Mouse (Mus musculus): ENCODE measurements at regions not wholly inside any gene's neighbourhood (a gene's known extent, or its start where the extent isn't known, plus 50 kb on each side); places are given as distances from the start of the nearest gene placed in this dataset.

DNA sequence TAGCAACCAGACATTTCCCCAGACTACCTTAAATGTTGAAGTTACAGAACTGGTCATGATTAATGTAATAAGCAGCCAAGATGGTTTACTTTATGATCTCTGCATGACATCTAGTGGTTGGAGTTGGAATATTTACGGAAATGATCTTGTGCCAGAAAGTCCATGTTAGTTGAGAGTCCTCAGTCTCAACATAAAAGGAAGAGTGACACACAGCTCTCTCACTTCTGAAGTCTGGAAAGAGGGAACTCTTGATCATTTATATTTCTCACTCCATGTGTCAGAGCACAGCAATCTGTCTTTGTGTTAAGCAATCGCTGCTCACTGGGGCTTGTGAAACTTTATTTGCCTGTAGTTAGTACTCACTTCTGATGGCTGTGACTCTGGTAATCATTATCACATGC is 709.1 kb upstream of the N6amt1 start:
- no peak overlapping the region for H3K4me2 ChIP-seq (ENCODE audit: low read length)
- no peaks in the 10 kb centered on the region for H3K27me3 ChIP-seq (replicated peaks; ENCODE audit: control insufficient read depth, insufficient read depth, low read length)
- no peaks in the 10 kb centered on the region for H3K9me3 ChIP-seq (ENCODE audit: control insufficient read depth, low read length)
- H3K36me3 ChIP-seq (ENCODE audit: control insufficient read depth, insufficient read depth, low read length), result no peaks in the 10 kb centered on the region
- no peak overlapping the region for H3K27ac ChIP-seq (ENCODE audit: low read depth)
- ATAC-seq (replicated peaks; ENCODE audit: low FRiP score, low TSS enrichment, low read depth), result peak; percentile 40; the same call in 1 of the 2 replicates
- no peak overlapping the region for H3K9ac ChIP-seq (ENCODE audit: low read length)
- H3K4me1 ChIP-seq (replicated peaks; ENCODE audit: control insufficient read depth, insufficient read depth, low read length), result no peaks in the 10 kb centered on the region
- 18% methylated on average over 2 of the region's 2 CpGs for WGBS
- peak; percentile 56 for DNase-seq (ENCODE audit: low spot score)
- no peak overlapping the region for H3K4me3 ChIP-seq (ENCODE audit: low read depth, low read length)

DNA sequence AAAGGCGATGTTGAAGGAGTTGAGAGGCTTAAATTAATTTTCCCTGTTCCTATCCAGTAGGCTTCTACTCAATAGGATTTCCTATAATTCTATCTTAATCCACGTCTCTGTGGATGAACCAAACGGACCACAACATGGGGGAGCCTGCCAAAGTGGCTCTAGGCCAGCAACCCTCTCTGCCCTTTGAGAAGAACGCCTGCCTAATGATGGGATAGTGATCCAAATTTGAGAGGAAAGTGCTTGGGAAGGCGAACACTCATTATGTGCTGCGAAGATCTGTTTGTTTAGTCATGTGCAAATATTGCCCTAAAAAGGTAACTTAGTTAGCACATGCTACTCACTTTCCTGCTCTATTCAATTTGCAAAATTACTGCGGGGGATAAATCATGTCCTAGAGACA is 702.5 kb upstream of the Adamts5 start:
- WGBS, result 57% methylated on average over 7 of the region's 7 CpGs

DNA sequence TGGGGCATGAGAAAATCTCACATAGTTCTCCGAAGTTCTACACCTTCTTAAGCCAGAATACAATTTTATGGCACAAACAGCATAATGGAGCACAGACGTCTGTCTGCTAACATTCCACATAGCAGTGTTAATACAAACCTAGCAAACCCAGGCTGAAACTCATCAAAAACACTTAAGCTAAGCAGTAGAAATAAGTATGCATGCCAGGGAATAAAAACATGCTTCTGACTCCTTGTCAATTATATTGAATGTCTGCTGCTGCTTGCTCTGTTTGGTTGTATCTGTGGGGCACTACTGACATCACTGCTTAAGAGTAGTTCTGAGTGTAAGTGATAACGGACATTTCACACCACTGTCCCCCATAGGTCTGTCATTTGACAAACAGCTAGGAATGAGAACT is 693.4 kb upstream of the Adamts5 start:
- Histone ChIP-seq H3K27ac (ENCODE audit: low read depth) (no peak overlapping the region), H3K27me3 (replicated peaks; ENCODE audit: control insufficient read depth, insufficient read depth, low read length) (no peaks in the 10 kb centered on the region), H3K4me3 (ENCODE audit: low read depth, low read length) (no peak overlapping the region), H3K4me1 (replicated peaks; ENCODE audit: control insufficient read depth, insufficient read depth, low read length) (no peaks in the 10 kb centered on the region), H3K9me3 (ENCODE audit: control insufficient read depth, low read length) (no peaks in the 10 kb centered on the region), H3K4me2 (ENCODE audit: low read length) (no peak overlapping the region), H3K36me3 (ENCODE audit: control insufficient read depth, insufficient read depth, low read length) (no peaks in the 10 kb centered on the region), H3K9ac (ENCODE audit: low read length) (no peak overlapping the region)
- DNase-seq (ENCODE audit: low spot score) (no peak), ATAC-seq (replicated peaks; ENCODE audit: low FRiP score, low TSS enrichment, low read depth) (no peak)
- WGBS, result 57% methylated on average over 3 of the region's 3 CpGs

More for the DNA sequence above, 702.5 kb upstream of the Adamts5 start:
- DNase-seq (ENCODE audit: low spot score), result no peak
- Histone ChIP-seq H3K27me3 (replicated peaks; ENCODE audit: control insufficient read depth, insufficient read depth, low read length) (no peaks in the 10 kb centered on the region), H3K4me2 (ENCODE audit: low read length) (no peak overlapping the region), H3K36me3 (ENCODE audit: control insufficient read depth, insufficient read depth, low read length) (no peaks in the 10 kb centered on the region), H3K9me3 (ENCODE audit: control insufficient read depth, low read length) (no peaks in the 10 kb centered on the region), H3K9ac (ENCODE audit: low read length) (no peak overlapping the region), H3K4me3 (ENCODE audit: low read depth, low read length) (no peak overlapping the region), H3K27ac (ENCODE audit: low read depth) (no peak overlapping the region), H3K4me1 (replicated peaks; ENCODE audit: control insufficient read depth, insufficient read depth, low read length) (0 out of 2 replicates have a peak, but pooled peaks cover 3% of the 10 kb centered on the region)
- no peak for ATAC-seq (replicated peaks; ENCODE audit: low FRiP score, low TSS enrichment, low read depth)

DNA sequence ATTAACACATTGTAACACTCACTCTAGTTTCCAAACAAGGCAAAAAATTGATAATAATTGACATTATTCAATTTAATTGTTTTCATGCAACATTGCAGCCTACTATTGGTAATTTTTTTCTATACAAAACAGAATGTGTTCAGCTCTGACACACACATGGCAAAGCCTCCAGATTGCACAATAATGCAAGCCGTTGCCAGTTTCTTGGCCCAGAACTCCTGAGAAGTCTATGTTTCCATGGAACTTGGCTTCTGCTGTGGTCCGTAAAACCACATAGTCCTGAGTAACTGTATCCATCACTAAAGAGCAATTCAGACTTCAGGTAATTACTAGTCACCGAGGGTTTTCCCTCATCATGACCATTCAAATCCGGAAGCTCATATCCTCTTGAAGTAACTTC is 684.4 kb upstream of the Adamts5 start:
- Histone ChIP-seq H3K9ac (ENCODE audit: low read length) (no peak overlapping the region), H3K4me1 (replicated peaks; ENCODE audit: control insufficient read depth, insufficient read depth, low read length) (no peaks in the 10 kb centered on the region), H3K27ac (ENCODE audit: low read depth) (no peak overlapping the region), H3K4me2 (ENCODE audit: low read length) (no peak overlapping the region), H3K27me3 (replicated peaks; ENCODE audit: control insufficient read depth, insufficient read depth, low read length) (no peaks in the 10 kb centered on the region), H3K4me3 (ENCODE audit: low read depth, low read length) (no peak overlapping the region), H3K36me3 (ENCODE audit: control insufficient read depth, insufficient read depth, low read length) (no peaks in the 10 kb centered on the region), H3K9me3 (ENCODE audit: control insufficient read depth, low read length) (no peaks in the 10 kb centered on the region)
- DNase-seq (ENCODE audit: low spot score) (no peak), ATAC-seq (replicated peaks; ENCODE audit: low FRiP score, low TSS enrichment, low read depth) (no peak)
- 91% methylated on average over 4 of the region's 4 CpGs for WGBS

DNA sequence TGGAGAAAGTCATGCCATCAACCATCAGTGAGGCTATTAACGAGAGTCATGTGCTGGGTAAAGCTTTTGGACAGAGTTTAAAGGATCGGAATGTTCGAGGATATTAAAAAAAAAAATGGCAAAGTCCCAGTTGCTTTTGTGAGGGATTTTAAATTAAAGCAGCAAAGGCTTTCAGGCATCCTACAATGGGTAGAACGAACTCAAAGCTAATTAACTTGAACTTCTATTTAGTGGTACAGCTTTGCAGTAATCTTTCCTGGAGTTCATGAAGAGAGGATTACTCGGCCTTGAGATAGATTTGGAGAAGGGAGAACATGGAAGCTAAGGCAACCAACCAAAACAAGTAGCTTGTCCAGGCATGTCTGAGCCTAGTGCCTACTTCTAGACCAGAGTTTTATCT is 676.7 kb upstream of the Adamts5 start:
- H3K9me3 ChIP-seq (ENCODE audit: control insufficient read depth, low read length), result no peaks in the 10 kb centered on the region
- no peak overlapping the region for H3K27ac ChIP-seq (ENCODE audit: low read depth)
- H3K9ac ChIP-seq (ENCODE audit: low read length), result no peak overlapping the region
- DNase-seq (ENCODE audit: low spot score), result no peak
- H3K27me3 ChIP-seq (replicated peaks; ENCODE audit: control insufficient read depth, insufficient read depth, low read length), result no peaks in the 10 kb centered on the region
- no peak overlapping the region for H3K4me2 ChIP-seq (ENCODE audit: low read length)
- H3K4me3 ChIP-seq (ENCODE audit: low read depth, low read length), result no peak overlapping the region
- no peak for ATAC-seq (replicated peaks; ENCODE audit: low FRiP score, low TSS enrichment, low read depth)
- no peaks in the 10 kb centered on the region for H3K4me1 ChIP-seq (replicated peaks; ENCODE audit: control insufficient read depth, insufficient read depth, low read length)
- H3K36me3 ChIP-seq (ENCODE audit: control insufficient read depth, insufficient read depth, low read length), result no peaks in the 10 kb centered on the region
- 84% methylated on average over 5 of the region's 5 CpGs for WGBS

DNA sequence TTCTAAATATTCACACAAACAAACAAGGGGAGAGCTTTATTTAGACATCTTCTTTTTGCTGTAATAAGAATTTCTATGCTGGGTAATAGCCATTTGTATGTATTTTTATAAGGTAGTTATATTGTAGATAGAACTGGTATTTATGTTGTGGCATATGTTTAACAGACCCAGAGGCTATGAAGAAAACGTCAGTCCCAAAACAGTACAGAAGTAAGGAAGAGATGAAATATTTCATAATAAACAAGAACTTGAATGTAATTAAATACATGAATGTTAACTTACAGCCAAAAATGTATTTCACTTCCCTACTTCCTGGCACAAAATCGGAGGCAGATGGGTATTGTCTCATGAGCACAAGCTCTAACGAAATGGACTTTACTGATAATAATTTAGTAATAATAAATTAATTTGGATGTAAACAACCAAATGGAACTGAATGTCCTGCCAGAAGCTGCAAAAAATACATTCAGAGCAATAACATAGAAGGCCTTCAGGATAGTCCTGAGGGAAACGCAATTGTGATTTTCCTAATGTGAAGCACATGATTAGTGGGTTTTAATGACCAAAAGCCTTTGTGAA is 645.9 kb upstream of the Adamts5 start:
- Histone ChIP-seq H3K9me3 (ENCODE audit: control insufficient read depth, low read length) (no peaks in the 10 kb centered on the region), H3K4me2 (ENCODE audit: low read length) (no peak overlapping the region), H3K4me3 (ENCODE audit: low read depth, low read length) (no peak overlapping the region), H3K9ac (ENCODE audit: low read length) (no peak overlapping the region), H3K4me1 (replicated peaks; ENCODE audit: control insufficient read depth, insufficient read depth, low read length) (no peaks in the 10 kb centered on the region), H3K27ac (ENCODE audit: low read depth) (no peak overlapping the region), H3K36me3 (ENCODE audit: control insufficient read depth, insufficient read depth, low read length) (no peaks in the 10 kb centered on the region), H3K27me3 (replicated peaks; ENCODE audit: control insufficient read depth, insufficient read depth, low read length) (no peaks in the 10 kb centered on the region)
- DNase-seq (ENCODE audit: low spot score) (no peak), ATAC-seq (replicated peaks; ENCODE audit: low FRiP score, low TSS enrichment, low read depth) (no peak)
- 67% methylated on average over 4 of the region's 4 CpGs for WGBS

DNA sequence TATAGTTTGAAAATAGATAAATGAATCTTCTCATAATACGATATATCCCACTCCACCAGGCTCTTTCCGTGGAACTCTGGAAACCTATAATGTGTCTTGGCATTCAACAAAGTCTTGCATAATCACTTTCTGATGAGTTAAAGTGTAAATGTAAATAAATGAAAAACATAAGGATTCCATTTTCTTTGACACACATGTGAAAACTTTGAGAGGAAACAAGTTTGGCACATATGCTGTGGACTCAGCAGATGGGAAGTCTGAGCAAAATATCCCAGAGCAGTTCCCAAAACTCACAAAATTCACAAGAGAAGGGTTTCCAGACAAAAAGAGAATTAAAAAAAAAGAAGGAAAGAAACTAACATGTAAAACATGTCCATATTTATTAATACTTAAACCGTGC is 645.3 kb upstream of the Adamts5 start:
- Histone ChIP-seq H3K9me3 (ENCODE audit: control insufficient read depth, low read length) (no peaks in the 10 kb centered on the region), H3K36me3 (ENCODE audit: control insufficient read depth, insufficient read depth, low read length) (no peaks in the 10 kb centered on the region), H3K4me1 (replicated peaks; ENCODE audit: control insufficient read depth, insufficient read depth, low read length) (no peaks in the 10 kb centered on the region), H3K4me3 (ENCODE audit: low read depth, low read length) (no peak overlapping the region), H3K27me3 (replicated peaks; ENCODE audit: control insufficient read depth, insufficient read depth, low read length) (no peaks in the 10 kb centered on the region), H3K27ac (ENCODE audit: low read depth) (no peak overlapping the region), H3K4me2 (ENCODE audit: low read length) (no peak overlapping the region), H3K9ac (ENCODE audit: low read length) (no peak overlapping the region)
- no peak for ATAC-seq (replicated peaks; ENCODE audit: low FRiP score, low TSS enrichment, low read depth)
- WGBS, result 79% methylated on average over 3 of the region's 3 CpGs
- DNase-seq (ENCODE audit: low spot score), result no peak

DNA sequence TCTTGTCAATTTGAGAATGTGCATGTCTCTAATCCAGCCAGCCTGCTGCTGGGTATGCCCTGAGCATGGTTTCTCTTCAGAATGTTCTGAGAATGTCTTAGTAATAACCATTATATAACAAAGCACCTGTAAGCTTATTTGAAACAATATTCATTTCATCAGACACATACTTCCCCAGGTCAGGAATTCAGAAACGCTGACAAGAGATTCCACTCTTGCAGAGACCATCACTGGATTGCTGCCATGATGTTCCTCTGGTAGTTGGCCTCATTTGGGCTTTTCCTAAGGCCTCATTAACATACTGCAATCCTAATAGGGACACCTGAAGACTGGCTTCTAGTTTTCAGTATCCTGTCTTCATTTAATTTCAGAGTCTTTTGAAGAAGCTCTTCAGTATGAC is 642.5 kb upstream of the Adamts5 start:
- Histone ChIP-seq H3K27me3 (replicated peaks; ENCODE audit: control insufficient read depth, insufficient read depth, low read length) (no peaks in the 10 kb centered on the region), H3K9ac (ENCODE audit: low read length) (no peak overlapping the region), H3K4me3 (ENCODE audit: low read depth, low read length) (no peak overlapping the region), H3K36me3 (ENCODE audit: control insufficient read depth, insufficient read depth, low read length) (no peaks in the 10 kb centered on the region), H3K27ac (ENCODE audit: low read depth) (no peak overlapping the region), H3K9me3 (ENCODE audit: control insufficient read depth, low read length) (no peaks in the 10 kb centered on the region), H3K4me1 (replicated peaks; ENCODE audit: control insufficient read depth, insufficient read depth, low read length) (no peaks in the 10 kb centered on the region), H3K4me2 (ENCODE audit: low read length) (no peak overlapping the region)
- DNase-seq (ENCODE audit: low spot score) (no peak), ATAC-seq (replicated peaks; ENCODE audit: low FRiP score, low TSS enrichment, low read depth) (no peak)
- WGBS, result 63% methylated on average over 1 of the region's 1 CpGs

DNA sequence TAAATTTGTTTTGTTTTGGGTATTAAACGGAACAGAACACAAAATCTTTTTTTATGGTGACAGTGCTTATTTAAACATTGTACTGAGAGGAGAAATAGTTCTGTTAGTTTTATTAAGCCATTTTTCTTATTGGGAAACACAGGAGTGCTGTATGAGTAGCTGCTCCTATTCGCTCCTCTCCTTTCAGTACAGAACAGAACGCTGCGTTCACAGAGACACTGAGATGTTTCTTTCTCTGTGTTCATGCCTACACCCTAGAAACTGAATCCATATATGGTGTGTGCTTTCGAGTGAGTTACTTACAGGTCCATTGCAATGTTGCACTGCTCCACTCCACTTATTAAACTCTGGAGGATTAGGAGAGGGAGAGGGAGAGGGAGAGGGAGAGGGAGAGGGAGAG is 634.9 kb upstream of the Adamts5 start:
- Histone ChIP-seq H3K4me1 (replicated peaks; ENCODE audit: control insufficient read depth, insufficient read depth, low read length) (no peaks in the 10 kb centered on the region), H3K36me3 (ENCODE audit: control insufficient read depth, insufficient read depth, low read length) (no peaks in the 10 kb centered on the region), H3K4me2 (ENCODE audit: low read length) (no peak overlapping the region), H3K9me3 (ENCODE audit: control insufficient read depth, low read length) (no peaks in the 10 kb centered on the region), H3K4me3 (ENCODE audit: low read depth, low read length) (no peak overlapping the region), H3K27me3 (replicated peaks; ENCODE audit: control insufficient read depth, insufficient read depth, low read length) (no peaks in the 10 kb centered on the region), H3K27ac (ENCODE audit: low read depth) (no peak overlapping the region), H3K9ac (ENCODE audit: low read length) (no peak overlapping the region)
- WGBS, result 40% methylated on average over 5 of the region's 5 CpGs
- ATAC-seq (replicated peaks; ENCODE audit: low FRiP score, low TSS enrichment, low read depth) (no peak), DNase-seq (ENCODE audit: low spot score) (no peak)

All from intestine, embryonic 14.5 days (tissue).